Mouse (Mus musculus): Measurements from ENCODE around the gene Nhlrc3. TPM values are rescaled to one million over a fixed set of nuclear protein-coding genes. Genes with fewer than 3 reads are reported as not detected.

Gene Nhlrc3
- polyA plus RNA-seq, 1 experiment = 0.03 TPM

- TF ChIP-seq TAL1 (IDR thresholded peaks at IDR 0.05; ENCODE audit: low read length) = no peak
- no peak for TF ChIP-seq GATA1 (IDR thresholded peaks at IDR 0.05; ENCODE audit: low read length)
- H3K27me3 ChIP-seq (ENCODE audit: control insufficient read depth) = no peaks in the 10 kb centered on the region
Observed at GRCm38 (mm10) chr3:53477468-53477867, 14.3 kb upstream of the Nhlrc3 start.

GRCm38 (mm10) chr3:53475889-53476288, 12.8 kb upstream of the Nhlrc3 start:
- TF ChIP-seq GATA1 (IDR thresholded peaks at IDR 0.05; ENCODE audit: low read length) (no peak), TAL1 (IDR thresholded peaks at IDR 0.05; ENCODE audit: low read length) (no peak)

More at GRCm38 (mm10) chr3:53477468-53477867, 14.3 kb upstream of the Nhlrc3 start:
- Histone ChIP-seq H3K36me3 (ENCODE audit: control insufficient read depth) (peaks cover 85% of the 10 kb centered on the region), H3K4me3 (replicated peaks) (no peak overlapping the region), H3K4me1 (ENCODE audit: control insufficient read depth) (no peaks in the 10 kb centered on the region; the same call in 1 of the 2 replicates), H3K9me3 (ENCODE audit: control insufficient read depth, low read length) (no peaks in the 10 kb centered on the region)

GRCm38 (mm10) chr3:53474179-53474578, 11.0 kb upstream of the Nhlrc3 start:
- TF ChIP-seq GATA1 (IDR thresholded peaks at IDR 0.05; ENCODE audit: low read length) = no peak
- TF ChIP-seq TAL1 (IDR thresholded peaks at IDR 0.05; ENCODE audit: low read length) = no peak
- H3K27me3 ChIP-seq (ENCODE audit: control insufficient read depth) = no peaks in the 10 kb centered on the region
- no peaks in the 10 kb centered on the region for H3K9me3 ChIP-seq (ENCODE audit: control insufficient read depth, low read length)
- H3K4me3 ChIP-seq (replicated peaks) = no peak overlapping the region
- H3K36me3 ChIP-seq (ENCODE audit: control insufficient read depth) = peaks cover 93% of the 10 kb centered on the region
- no peaks in the 10 kb centered on the region; the same call in 1 of the 2 replicates for H3K4me1 ChIP-seq (ENCODE audit: control insufficient read depth)

More at GRCm38 (mm10) chr3:53475889-53476288, 12.8 kb upstream of the Nhlrc3 start:
- H3K9me3 ChIP-seq (ENCODE audit: control insufficient read depth, low read length) = no peaks in the 10 kb centered on the region
- no peaks in the 10 kb centered on the region; the same call in 1 of the 2 replicates for H3K4me1 ChIP-seq (ENCODE audit: control insufficient read depth)
- H3K27me3 ChIP-seq (ENCODE audit: control insufficient read depth) = no peaks in the 10 kb centered on the region
- H3K36me3 ChIP-seq (ENCODE audit: control insufficient read depth) = peaks cover 91% of the 10 kb centered on the region
- no peak overlapping the region for H3K4me3 ChIP-seq (replicated peaks)

GRCm38 (mm10) chr3:53472061-53472460, 8.9 kb upstream of the Nhlrc3 start:
- Histone ChIP-seq H3K4me1 (ENCODE audit: control insufficient read depth) (peaks cover 1% of the 10 kb centered on the region; the same call in 1 of the 2 replicates), H3K9me3 (ENCODE audit: control insufficient read depth, low read length) (no peaks in the 10 kb centered on the region), H3K36me3 (ENCODE audit: control insufficient read depth) (peaks cover 79% of the 10 kb centered on the region), H3K27me3 (ENCODE audit: control insufficient read depth) (no peaks in the 10 kb centered on the region), H3K4me3 (replicated peaks) (no peak overlapping the region)
- TF ChIP-seq GATA1 (IDR thresholded peaks at IDR 0.05; ENCODE audit: low read length) (no peak), TAL1 (IDR thresholded peaks at IDR 0.05; ENCODE audit: low read length) (no peak)

GRCm38 (mm10) chr3:53469650-53470049, 6.5 kb upstream of the Nhlrc3 start:
- Histone ChIP-seq H3K9me3 (ENCODE audit: control insufficient read depth, low read length) (no peaks in the 10 kb centered on the region), H3K4me1 (ENCODE audit: control insufficient read depth) (peaks cover 18% of the 10 kb centered on the region), H3K4me3 (replicated peaks) (no peak overlapping the region), H3K27me3 (ENCODE audit: control insufficient read depth) (no peaks in the 10 kb centered on the region), H3K36me3 (ENCODE audit: control insufficient read depth) (peaks cover 58% of the 10 kb centered on the region)
- no peak for TF ChIP-seq TAL1 (IDR thresholded peaks at IDR 0.05; ENCODE audit: low read length)
- no peak for TF ChIP-seq GATA1 (IDR thresholded peaks at IDR 0.05; ENCODE audit: low read length)

DNA sequence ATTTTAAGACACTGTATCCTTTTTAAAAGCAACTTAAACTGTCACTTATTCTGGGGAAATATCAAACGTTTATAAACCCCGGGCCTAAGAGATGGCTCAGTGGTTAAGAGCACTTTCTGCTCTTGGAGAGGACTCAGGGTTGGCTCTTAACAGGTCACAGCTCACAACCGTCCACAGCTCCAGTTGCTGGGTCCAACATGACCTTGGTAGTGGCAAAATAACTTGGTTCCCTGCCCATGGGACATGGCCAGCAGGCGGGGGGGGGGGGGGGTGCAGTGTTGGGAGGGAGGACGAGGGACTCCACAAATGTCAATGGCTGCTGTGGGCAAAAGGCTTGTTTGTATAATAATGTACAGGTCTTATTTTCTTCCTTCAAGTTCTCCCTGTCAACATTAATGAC, 4.2 kb upstream of the Nhlrc3 start:
- peaks cover 35% of the 10 kb centered on the region for H3K36me3 ChIP-seq (ENCODE audit: control insufficient read depth)
- H3K9me3 ChIP-seq (ENCODE audit: control insufficient read depth, low read length) = no peaks in the 10 kb centered on the region
- no peak overlapping the region for H3K4me3 ChIP-seq (replicated peaks)
- H3K27me3 ChIP-seq (ENCODE audit: control insufficient read depth) = no peaks in the 10 kb centered on the region
- TF ChIP-seq GATA1 (IDR thresholded peaks at IDR 0.05; ENCODE audit: low read length) (no peak), TAL1 (IDR thresholded peaks at IDR 0.05; ENCODE audit: low read length) (no peak)
- H3K4me1 ChIP-seq (ENCODE audit: control insufficient read depth) = peaks cover 28% of the 10 kb centered on the region

DNA sequence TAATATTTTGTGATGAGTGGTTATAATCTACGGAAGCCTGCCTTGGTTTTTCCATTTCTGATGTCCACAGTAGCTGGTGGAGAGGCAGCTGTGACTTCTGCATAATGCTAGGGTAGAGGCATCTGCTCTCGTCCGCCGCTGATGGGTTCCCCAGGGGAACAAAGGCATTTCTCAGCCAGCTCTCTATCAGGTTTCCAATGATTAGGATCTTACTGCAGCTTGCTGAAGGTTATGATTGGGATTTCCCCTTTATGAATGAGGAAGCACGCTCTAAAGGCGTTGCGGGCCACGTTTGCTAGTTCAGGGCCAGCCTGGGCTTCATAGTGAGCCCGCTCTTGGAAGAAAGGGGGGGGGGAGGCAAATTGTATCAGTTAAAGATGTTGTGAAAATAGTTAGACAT, 3.3 kb upstream of the Nhlrc3 start:
- peaks cover 33% of the 10 kb centered on the region for H3K4me1 ChIP-seq (ENCODE audit: control insufficient read depth)
- peak overlapping the region; percentile 1 for H3K4me3 ChIP-seq (replicated peaks)
- no peaks in the 10 kb centered on the region for H3K27me3 ChIP-seq (ENCODE audit: control insufficient read depth)
- TF ChIP-seq GATA1 (IDR thresholded peaks at IDR 0.05; ENCODE audit: low read length) = no peak
- H3K36me3 ChIP-seq (ENCODE audit: control insufficient read depth) = peaks cover 28% of the 10 kb centered on the region
- no peaks in the 10 kb centered on the region for H3K9me3 ChIP-seq (ENCODE audit: control insufficient read depth, low read length)

GRCm38 (mm10) chr3:53465330-53465729, 2.2 kb upstream of the Nhlrc3 start:
- TF ChIP-seq GATA1 (IDR thresholded peaks at IDR 0.05; ENCODE audit: low read length) (no peak), TAL1 (IDR thresholded peaks at IDR 0.05; ENCODE audit: low read length) (no peak)
- Histone ChIP-seq H3K4me3 (replicated peaks) (peak overlapping the region; percentile 93), H3K27me3 (ENCODE audit: control insufficient read depth) (no peaks in the 10 kb centered on the region), H3K36me3 (ENCODE audit: control insufficient read depth) (peaks cover 27% of the 10 kb centered on the region), H3K4me1 (ENCODE audit: control insufficient read depth) (peaks cover 38% of the 10 kb centered on the region), H3K9me3 (ENCODE audit: control insufficient read depth, low read length) (no peaks in the 10 kb centered on the region)

- peaks cover 25% of the 10 kb centered on the region for H3K36me3 ChIP-seq (ENCODE audit: control insufficient read depth)
- H3K4me1 ChIP-seq (ENCODE audit: control insufficient read depth) = peaks cover 38% of the 10 kb centered on the region
- no peaks in the 10 kb centered on the region for H3K27me3 ChIP-seq (ENCODE audit: control insufficient read depth)
- H3K9me3 ChIP-seq (ENCODE audit: control insufficient read depth, low read length) = no peaks in the 10 kb centered on the region
- TF ChIP-seq TAL1 (IDR thresholded peaks at IDR 0.05; ENCODE audit: low read length) (no peak), GATA1 (IDR thresholded peaks at IDR 0.05; ENCODE audit: low read length) (no peak)
- peak overlapping the region; percentile 93 for H3K4me3 ChIP-seq (replicated peaks)
Observed at GRCm38 (mm10) chr3:53464146-53464698, 1.1 kb upstream of the Nhlrc3 start.

DNA sequence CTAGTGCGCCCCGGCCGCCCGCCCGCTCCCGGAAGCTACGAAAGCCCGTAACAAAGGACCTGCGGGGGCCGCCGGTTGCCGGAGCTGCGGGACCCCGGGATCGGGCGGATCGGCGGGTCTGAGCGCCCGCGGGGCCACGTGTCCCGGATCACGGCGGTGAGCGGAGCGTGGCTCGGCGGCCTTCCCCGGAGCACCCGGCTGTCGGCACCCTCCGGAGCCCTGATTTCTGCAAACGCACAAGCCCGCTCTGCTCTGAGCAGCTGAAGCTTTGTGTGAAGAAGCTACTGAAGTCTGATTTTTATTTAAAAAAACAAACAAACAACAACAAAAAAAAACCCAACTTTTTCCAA, 608 bp upstream of the Nhlrc3 start:
- TF ChIP-seq GATA1 (IDR thresholded peaks at IDR 0.05; ENCODE audit: low read length) (no peak), TAL1 (IDR thresholded peaks at IDR 0.05; ENCODE audit: low read length) (no peak)
- Histone ChIP-seq H3K4me1 (ENCODE audit: control insufficient read depth) (peaks cover 38% of the 10 kb centered on the region), H3K27me3 (ENCODE audit: control insufficient read depth) (no peaks in the 10 kb centered on the region), H3K36me3 (ENCODE audit: control insufficient read depth) (peaks cover 21% of the 10 kb centered on the region), H3K9me3 (ENCODE audit: control insufficient read depth, low read length) (no peaks in the 10 kb centered on the region), H3K4me3 (replicated peaks) (peak overlapping the region; percentile 93)

All from erythroblast, embryonic 14.5 days (primary cell).